Mouse (Mus musculus) retina, postnatal 7 days (tissue): ENCODE data around the gene Olfr465-ps1.

Experiments
- DNase-seq: peaks from one replicate; pipeline ENCODE4 v3.0.0-alpha.2; 2012; ENCODE audit warnings: low read depth, low spot score

The Olfr465-ps1 gene

DNA sequence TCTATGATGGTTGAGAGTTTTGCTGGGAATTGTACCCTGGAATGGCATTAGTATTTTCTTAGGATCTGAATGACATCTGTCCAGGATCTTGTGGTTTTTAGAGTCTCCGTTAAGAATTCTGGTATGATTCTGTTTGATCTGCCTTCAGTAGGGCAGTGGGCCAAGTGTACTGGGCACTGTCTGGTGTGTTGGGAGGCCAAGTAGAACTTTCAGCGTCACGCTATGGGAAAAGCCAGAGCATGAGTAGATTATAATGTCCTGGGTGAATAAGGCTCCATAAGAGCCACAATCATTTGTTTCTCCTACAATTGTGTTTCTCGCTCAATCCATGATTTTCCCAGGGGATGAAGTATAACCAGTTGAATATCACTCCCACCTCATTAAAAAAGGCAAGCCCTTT, at the start of gene Olfr465-ps1:
Gene Olfr465-ps1, plus strand, starts transcription at position 301 of the 400 bp plus-strand sequence.
- no peak for DNase-seq

DNA sequence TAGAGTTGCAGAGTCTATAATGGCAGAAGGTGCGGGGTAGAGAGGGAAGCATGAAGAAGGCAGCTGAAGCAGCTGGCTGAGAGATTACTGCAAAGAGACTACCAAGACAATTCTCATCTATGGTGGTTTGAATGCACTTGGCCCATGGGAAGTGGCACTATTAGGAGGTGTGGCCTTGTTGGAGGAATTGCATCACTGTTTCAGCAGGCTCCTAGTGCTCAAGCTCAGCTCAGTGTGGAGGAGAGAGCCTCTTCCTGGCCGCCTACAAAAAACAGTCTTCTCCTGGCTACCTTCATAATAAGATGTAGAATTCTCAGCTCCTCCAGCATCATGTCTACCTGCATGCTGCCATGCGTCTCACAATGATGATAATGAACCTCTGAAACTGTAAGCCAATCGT, 42.0 kb upstream of the Olfr465-ps1 start:
- DNase-seq: no peak

DNA sequence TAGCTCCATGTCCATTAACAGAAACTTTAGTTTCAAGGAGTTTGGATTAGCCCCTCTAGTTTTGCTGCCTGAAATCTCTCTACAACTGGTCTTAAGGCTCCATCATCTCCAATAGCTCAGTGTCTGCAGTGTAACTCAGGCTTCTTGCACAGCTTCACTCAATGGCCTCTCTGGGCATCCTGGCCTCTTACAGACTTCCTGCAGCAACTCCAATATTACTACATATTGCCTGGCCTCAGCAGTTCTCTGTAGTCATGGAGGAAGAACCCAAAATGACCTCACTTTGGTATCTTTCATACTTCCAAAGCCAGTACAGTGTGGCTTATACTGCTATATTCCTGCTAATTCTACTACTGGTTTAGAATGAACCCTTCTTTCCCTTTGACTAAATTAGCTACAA, 40.9 kb upstream of the Olfr465-ps1 start:
- DNase-seq: no peak

DNA sequence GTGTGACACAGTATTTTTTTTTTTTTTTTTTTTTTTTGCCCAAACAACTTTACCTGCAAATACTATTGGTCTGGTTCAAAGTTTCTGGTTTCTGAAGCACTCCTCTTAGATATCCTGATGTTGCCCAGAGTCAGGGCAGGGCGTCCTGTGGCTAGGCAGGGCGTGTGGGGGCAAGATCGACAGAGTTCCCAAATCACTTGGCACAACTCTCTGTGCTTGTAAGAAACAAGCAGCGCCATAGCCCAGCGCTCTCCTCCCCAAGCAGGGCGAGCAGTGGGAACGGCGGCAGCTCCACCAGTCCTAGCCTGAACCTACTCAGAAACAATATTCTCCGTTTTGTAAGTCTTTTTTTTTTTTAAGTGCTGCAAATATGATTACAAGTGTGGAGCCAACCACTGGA, 37.2 kb upstream of the Olfr465-ps1 start:
- no peak for DNase-seq

DNA sequence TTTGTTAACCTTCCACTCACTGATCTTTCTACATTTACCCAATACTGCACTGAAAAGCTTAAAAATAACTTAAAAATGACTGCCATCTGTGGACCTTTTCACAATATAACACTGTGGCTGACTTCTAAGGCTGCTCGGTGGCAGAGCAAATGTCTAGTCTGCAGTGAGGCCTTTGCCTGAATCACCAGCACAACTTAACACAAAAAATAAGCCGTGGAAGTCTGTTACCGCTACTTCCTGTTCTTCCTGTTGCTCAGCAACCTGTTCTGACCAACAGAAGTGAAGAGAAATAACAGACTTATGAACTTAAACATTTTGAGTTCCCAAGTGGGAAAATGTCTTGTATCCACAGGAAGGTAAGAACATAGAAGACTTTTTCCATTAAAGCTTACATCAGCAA, 36.7 kb upstream of the Olfr465-ps1 start:
- DNase-seq: no peak

DNA sequence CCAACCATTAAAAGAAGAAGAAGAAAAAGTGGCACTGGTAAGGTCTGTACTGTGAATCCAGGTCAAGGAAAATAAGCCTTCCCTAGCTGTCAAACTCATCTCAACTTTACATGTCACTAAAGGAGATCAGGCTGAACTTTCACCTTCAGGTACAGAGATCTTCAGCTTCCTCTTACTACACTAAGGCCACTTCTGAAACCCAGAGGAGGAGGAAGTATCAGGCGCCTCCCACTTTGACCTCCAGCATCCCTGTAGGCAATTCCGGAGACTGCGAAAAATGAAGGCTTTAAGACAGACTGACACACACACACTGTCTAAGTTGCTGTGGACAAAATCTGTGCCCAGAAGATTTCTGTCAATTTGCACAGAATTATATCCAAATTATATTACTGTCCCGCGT, 25.9 kb upstream of the Olfr465-ps1 start:
- DNase-seq: no peak

DNA sequence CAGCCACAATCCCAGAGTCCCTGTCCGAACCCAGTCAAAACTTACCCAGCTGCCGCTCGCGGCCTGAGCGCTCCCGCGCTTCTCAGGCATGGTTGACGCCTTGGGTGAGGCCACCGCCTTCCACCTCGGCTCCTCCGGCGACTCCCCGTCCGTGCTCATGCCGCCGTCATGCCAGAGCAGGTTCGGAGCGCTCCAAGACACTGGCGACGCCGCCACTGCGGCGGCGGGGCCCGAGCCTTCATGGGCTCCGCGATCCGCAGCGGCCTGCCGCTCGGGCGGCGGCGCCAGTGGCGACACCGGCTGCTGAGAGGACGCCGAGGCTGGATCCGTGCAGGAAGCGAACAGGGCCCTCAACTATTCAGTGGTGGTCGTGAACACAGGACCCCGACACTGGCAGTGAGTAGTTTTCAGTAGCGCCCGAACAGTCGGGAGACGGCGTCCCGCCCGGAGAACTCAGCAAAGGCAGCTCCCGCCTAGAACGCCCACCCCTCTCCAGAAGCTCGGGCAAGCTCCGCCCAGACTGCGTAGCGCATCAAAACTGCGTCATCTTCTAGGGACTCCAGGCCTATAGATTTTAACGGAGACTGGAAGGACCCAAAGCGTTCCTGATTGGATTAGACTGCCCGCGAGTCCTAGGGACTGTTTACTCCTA, 25.3 kb upstream of the Olfr465-ps1 start, which contains the start of gene Mfsd14b:
Gene Mfsd14b, minus strand, starts transcription at position 517 of the 652 bp plus-strand sequence.
- peak; percentile 88 for DNase-seq

DNA sequence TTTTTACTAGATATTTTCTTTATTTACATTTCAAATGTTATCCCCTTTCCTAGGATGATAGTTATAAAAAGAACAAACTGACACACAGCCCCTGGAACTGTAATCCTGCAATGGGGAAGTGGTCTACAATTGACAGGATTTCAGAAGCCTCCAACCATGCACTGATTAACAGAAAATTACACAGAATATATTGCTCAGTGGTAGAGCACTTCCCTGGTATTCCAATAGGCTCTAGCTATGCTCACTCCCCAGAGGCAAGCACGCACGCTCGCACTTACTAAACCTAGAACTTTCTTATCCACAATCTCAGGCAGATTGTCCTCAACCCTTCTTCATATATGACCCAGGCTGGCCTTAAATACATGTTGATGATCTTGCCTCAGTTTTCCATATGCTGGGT, 24.6 kb upstream of the Olfr465-ps1 start:
- DNase-seq: no peak

DNA sequence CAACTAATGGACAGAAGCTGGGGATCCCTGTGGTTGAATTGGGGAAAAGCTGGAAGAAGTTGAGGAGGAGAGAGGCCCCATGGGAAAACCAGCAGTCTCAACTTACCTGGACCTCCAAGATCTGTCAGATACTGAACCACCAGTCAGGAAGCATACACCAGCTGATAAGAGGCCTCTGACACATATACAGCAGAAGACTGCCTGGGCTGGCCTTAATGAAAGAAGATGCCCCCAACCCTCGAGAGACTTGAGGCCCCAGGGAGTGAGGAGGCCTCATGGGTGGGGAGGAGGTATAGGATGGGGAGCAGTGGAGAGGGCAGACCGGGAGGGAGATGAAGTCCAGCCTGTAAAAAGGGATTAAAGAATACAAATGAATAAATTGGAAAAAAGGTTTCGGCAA, 16.9 kb upstream of the Olfr465-ps1 start:
- no peak for DNase-seq

DNA sequence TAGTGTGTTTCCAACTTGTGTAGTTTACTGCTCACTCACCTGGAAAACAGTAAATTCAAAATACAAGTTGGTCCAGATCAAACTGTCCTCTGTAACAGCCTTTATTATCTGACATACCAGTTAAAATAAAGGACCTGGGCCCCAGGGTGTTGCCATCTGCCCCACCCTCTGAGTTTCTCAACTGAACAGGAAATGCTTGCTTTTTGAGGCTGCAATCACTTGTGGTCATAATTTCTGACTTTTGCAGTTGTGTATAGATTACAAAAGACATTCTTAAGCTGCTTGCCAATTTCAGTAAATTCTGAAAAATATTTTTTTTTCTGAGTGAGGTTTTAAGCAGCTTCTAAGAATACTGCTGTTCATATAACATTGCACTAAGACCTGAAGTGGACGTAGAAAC, 15.8 kb upstream of the Olfr465-ps1 start:
- no peak for DNase-seq

DNA sequence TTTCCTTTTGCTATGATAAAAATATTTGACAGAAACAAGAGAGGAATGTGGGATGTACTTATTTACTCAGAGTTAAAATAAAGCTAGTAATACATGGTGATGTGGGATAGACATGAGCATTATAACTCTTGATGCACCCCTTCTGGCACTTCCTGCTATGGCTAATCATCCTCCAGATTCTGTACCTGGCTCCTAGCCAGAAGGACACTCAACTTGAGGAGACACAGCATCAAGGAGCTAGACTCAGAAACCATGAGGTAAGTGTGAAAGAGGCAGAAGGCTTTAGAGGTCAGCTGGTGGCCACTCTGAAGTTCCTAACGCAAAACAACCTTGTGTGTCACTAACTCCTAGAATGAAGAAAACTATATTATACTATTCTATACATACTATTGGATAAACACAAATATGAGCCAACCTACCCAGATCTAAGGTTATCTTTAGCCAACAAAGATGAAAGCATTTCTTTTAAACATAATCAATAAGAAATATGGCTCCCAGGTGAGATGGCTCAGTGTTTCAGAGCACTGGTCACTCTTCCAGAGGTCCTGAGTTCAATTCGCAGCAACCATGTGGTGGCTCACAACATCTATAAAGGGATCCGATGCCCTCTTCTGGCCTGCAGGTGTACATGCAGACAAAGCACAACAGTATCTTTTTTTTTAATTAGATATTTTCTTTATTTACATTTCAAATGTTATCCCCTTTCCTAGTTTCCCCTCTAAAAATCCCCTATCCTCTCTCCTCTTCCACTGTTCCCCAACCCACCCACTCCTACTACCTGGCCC, 10.6 kb upstream of the Olfr465-ps1 start:
- no peak for DNase-seq

DNA sequence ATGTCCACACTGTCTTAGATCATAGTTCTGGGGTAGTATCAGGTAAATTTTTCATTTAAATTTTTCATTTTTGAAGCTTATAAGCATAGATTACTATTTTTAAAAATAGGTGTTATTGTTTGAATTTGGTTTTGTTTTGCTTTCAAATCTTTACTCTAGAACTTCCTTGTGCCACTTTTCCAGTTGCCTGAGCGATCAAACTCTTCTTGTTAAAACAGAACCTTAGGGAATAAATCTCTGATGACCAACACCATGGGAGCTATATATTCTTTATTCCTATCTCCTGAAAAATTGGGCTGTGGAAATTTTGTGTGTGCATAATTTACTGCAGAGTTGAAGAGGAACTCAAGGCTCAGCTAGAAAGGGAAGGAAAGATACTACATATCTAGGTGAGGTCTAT, 12.1 kb downstream of the Olfr465-ps1 start, which contains the start of gene Olfr466:
Gene Olfr466, plus strand, starts transcription at position 301 of the 400 bp plus-strand sequence.
- no peak for DNase-seq

DNA sequence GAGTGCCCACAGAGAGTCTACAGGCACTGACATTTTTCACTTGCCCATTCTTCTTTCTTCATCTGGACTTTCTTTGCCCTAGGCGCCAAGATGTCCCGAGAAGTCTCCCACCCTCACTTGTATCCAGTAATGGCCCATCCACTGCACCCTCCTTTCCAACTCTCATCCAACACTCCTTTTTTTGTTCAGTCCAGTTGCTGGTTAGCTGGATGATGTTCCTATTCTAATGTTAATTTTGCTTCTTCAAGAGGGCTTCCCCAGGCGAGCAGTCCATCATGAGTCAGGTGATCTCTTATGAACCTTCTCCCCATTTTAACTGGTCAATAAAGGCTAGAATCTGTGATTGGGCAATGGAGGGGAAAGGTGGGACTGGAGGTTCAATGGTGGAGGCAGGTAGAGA, 36.2 kb downstream of the Olfr465-ps1 start:
- DNase-seq: no peak

DNA sequence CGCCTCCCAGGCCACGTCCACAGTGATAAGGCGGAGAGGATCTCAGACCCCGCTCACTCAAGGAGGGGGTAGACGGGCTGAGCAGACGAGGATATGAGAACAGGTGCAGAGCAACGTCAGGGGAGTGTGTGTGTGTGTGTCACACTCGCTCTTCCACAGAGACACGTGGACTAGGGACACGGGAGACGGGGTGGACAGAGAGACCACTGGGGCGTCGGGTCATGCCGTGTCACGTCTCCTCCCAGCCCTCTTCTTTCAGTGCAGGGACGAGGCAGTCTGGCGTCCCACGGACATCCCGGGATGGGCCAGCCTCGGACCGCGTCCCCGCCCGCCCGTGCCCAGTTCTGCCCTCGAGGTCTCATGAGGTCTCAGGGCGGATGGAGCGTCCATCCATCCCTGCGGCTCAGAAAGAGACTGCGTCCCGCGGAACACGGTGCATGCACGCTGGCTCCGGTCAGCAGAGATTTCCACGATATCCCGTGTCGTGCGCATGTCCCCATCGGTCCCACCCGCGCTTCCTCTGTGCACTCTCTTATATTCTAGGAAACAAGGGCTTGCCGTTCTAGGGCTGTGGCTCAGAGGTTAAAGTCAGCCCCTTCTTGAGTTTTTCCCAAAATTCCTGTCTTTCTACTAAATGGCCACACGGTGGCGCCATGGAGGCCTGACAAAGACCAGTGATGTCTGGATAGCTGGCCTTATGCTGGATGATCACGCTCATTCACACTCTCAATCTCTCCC, 38.0 kb downstream of the Olfr465-ps1 start:
- DNase-seq: peak; percentile 48

DNA sequence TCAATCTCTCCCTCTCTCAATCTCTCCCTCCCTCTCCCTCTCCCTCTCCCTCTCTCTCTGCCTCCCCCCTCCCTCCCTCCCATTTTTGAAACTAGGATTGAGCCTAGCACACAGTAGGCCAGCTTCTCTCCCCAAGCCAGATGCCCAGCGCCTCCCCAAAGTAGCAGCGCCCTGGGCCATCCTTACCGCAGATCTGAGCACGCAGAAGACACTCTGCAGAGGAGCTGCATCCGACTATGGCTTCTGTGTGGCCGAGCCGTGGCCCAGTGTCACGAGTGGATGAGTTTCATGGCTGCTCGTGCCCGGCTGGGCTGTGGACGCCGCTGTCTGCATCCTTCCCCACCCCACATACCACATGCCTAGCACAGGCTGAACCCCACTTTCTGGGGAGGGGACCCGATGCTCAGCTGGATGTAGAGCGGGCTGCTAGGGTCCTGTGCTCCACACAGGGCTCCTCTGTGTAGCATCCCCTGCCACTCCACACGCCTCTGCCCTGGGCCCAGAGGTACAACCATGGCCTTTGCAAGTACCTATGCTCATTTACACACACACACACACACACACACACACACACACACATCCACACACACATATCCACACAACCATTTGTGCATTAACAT, 38.7 kb downstream of the Olfr465-ps1 start:
- no peak for DNase-seq
